Mouse (Mus musculus) heart, embryonic 11.5 days (tissue): Measurements from ENCODE around the gene Smdt1. TPM values are rescaled to one million over a fixed set of nuclear protein-coding genes. Genes with fewer than 3 reads are reported as not detected.

Experiments used
- ATAC-seq: fragments of 200-750 bp; cut with Nextera tagmentation; replicated peaks from 2 replicates; pipeline ENCODE4 v1.8.0; 2017; ENCODE audit warnings: moderate library complexity; ENCODE audit not compliant: insufficient number of reproducible peaks, low FRiP score, low TSS enrichment
- H3K27ac ChIP-seq: fragments of 300-500 bp; sonication (generic); 2 replicates; pipeline ENCODE4 v1.5.1; 2014; ENCODE audit warnings: mild to moderate bottlenecking, low read depth, low read length
- H3K27me3 ChIP-seq: fragments of 300-500 bp; sonication (generic); 2 replicates; pipeline ENCODE4 v1.6.1; 2014; ENCODE audit warnings: mild to moderate bottlenecking, low read length, mixed read lengths; ENCODE audit not compliant: control insufficient read depth, insufficient read depth
- H3K36me3 ChIP-seq: fragments of 300-500 bp; sonication (generic); 2 replicates; pipeline ENCODE4 v1.6.1; 2014; ENCODE audit warnings: mild to moderate bottlenecking, low read length, moderate library complexity, mixed read lengths; ENCODE audit not compliant: control insufficient read depth, insufficient read depth
- H3K4me1 ChIP-seq: fragments of 300-500 bp; sonication (generic); 2 replicates; pipeline ENCODE4 v1.6.1; 2014; ENCODE audit warnings: low read length; ENCODE audit not compliant: control insufficient read depth, insufficient read depth
- H3K4me2 ChIP-seq: fragments of 300-500 bp; sonication (generic); 2 replicates; pipeline ENCODE4 v1.6.1; 2014; ENCODE audit warnings: mild to moderate bottlenecking, moderate library complexity
- H3K4me3 ChIP-seq: fragments of 300-500 bp; sonication (generic); 2 replicates; pipeline ENCODE4 v1.5.1; 2014; ENCODE audit warnings: low read depth, low read length
- H3K9ac ChIP-seq: fragments of 300-500 bp; sonication (generic); 2 replicates; pipeline ENCODE4 v1.6.1; 2014; ENCODE audit warnings: mild to moderate bottlenecking, low read depth, low read length, moderate library complexity
- H3K9me3 ChIP-seq: fragments of 300-500 bp; sonication (generic); replicated peaks from 2 replicates; pipeline ENCODE4 v1.6.1; 2016; ENCODE audit warnings: low read length; ENCODE audit not compliant: control insufficient read depth
- WGBS: fragments of 180-500 bp; shearing (Covaris S2); extraction: QIAGEN DNeasy Blood & Tissue Kit; methylation state at CpG from one replicate; pipeline ENCODE4 v1.1.7; 2014; ENCODE audit not compliant: insufficient replicate concordance; 5-methylcytosine and 5-hydroxymethylcytosine counted together
- polyA plus RNA-seq: library from polyadenylated mRNA; unstranded; fragments of >200 nt; fragmentation: Nextera tagmentation; extraction: Ambion mirVana; gene quantifications from 2 replicates; pipeline ENCODE4 v1.2.1, GENCODE M21; 2014

Smdt1 gene
- polyA plus RNA-seq, 1 experiment from 2014 or later = 320 TPM

- 85% methylated on average over 6 of the region's 6 CpGs for WGBS
- Histone ChIP-seq H3K4me2 (no peak overlapping the region), H3K27ac (no peak overlapping the region), H3K9ac (no peak overlapping the region), H3K4me3 (no peak overlapping the region), H3K4me1 (no peaks in the 10 kb centered on the region), H3K9me3 (no peaks in the 10 kb centered on the region), H3K27me3 (no peaks in the 10 kb centered on the region), H3K36me3 (no peaks in the 10 kb centered on the region)
- ATAC-seq = no peak
Measured at GRCm38 (mm10) chr15:82317839-82318238, 20.9 kb upstream of the Smdt1 start.

DNA sequence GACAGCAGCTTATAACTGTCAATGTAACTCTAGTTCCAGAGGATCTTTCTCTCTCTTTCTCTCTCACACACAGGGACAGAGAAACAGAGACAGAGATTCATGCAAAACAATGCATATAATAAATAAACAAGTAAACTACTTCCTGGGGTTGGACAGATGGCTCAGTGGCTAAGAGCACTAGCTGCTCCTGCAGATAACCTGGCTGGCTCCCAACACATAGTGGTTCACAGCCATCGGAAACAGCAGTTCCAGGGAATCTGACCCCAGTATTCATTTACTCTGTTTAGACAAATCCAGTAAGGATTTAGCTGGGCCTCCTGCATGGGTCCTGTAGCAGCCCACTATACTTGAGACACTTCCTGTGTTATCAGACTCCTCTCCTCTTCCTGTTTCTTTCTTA is 19.1 kb upstream of the Smdt1 start:
- Histone ChIP-seq H3K27me3 (no peaks in the 10 kb centered on the region), H3K4me2 (no peak overlapping the region), H3K4me3 (no peak overlapping the region), H3K9ac (no peak overlapping the region), H3K4me1 (no peaks in the 10 kb centered on the region), H3K9me3 (no peaks in the 10 kb centered on the region), H3K27ac (no peak overlapping the region), H3K36me3 (no peaks in the 10 kb centered on the region)
- no peak for ATAC-seq
- WGBS = 56% methylated on average over 1 of the region's 1 CpGs

DNA sequence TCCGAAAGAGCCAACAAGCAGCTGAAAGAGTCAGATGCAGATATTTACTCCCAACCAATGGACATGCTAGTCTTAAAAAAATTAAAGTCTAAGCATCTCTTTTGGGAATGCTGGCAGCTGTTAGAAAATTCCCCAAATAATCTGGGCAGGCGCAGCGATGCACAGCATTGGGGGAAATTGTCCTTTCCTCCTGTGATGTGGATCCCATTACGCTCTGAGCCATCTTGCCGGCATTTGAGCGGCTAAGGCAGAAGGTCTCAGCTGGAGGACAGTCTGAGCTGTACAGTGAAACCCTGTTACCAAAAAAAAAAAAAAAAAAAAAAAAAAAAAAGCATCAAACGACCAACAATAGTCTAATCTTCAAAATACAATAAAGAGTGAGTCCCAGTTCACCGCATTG is 16.6 kb upstream of the Smdt1 start:
- 82% methylated on average over 8 of the region's 8 CpGs for WGBS
- H3K9ac ChIP-seq = no peak overlapping the region
- no peaks in the 10 kb centered on the region for H3K9me3 ChIP-seq
- no peak for ATAC-seq
- H3K27me3 ChIP-seq = no peaks in the 10 kb centered on the region
- no peak overlapping the region for H3K4me2 ChIP-seq
- no peak overlapping the region for H3K4me3 ChIP-seq
- H3K36me3 ChIP-seq = no peaks in the 10 kb centered on the region
- no peak overlapping the region for H3K27ac ChIP-seq
- no peaks in the 10 kb centered on the region for H3K4me1 ChIP-seq

DNA sequence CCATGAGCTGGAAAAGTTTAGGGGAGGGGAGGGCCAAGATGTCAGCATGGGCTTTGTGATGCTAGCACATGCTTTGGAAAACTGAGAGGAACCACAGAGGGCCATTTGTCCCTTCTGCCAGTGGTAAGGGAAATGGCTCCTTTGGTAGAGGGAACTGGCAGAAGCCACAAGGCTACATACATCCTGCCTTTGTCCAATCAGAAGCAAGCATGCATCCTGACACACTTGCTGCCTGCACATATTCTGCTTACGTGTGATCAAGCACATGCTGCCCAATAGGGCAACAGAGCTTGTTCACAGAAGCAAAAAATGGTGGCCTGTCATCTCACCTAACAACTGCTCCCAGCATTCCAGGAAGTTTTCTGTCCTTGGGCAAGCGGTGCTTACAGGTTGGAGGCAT is 13.4 kb upstream of the Smdt1 start:
- 70% methylated on average over 2 of the region's 2 CpGs for WGBS

GRCm38 (mm10) chr15:82335194-82335593 is 3.6 kb upstream of the Smdt1 start:
- no peaks in the 10 kb centered on the region for H3K9me3 ChIP-seq
- no peak overlapping the region for H3K9ac ChIP-seq
- no peak overlapping the region for H3K4me2 ChIP-seq
- peaks cover 19% of the 10 kb centered on the region for H3K4me1 ChIP-seq
- H3K4me3 ChIP-seq = no peak overlapping the region
- ATAC-seq = no peak
- no peaks in the 10 kb centered on the region for H3K27me3 ChIP-seq
- H3K36me3 ChIP-seq = peaks cover 8% of the 10 kb centered on the region
- H3K27ac ChIP-seq = no peak overlapping the region
- 91% methylated on average over 4 of the region's 4 CpGs for WGBS

More for the DNA sequence above, 13.4 kb upstream of the Smdt1 start:
- Histone ChIP-seq H3K4me2 (no peak overlapping the region), H3K4me3 (no peak overlapping the region), H3K36me3 (peaks cover 3% of the 10 kb centered on the region; the same call in 1 of the 2 replicates), H3K27ac (no peak overlapping the region), H3K9ac (no peak overlapping the region), H3K27me3 (no peaks in the 10 kb centered on the region), H3K9me3 (no peaks in the 10 kb centered on the region), H3K4me1 (no peaks in the 10 kb centered on the region)
- ATAC-seq = no peak

GRCm38 (mm10) chr15:82336629-82337028 is 2.1 kb upstream of the Smdt1 start:
- no peak overlapping the region for H3K27ac ChIP-seq

GRCm38 (mm10) chr15:82337875-82338274 is 884 bp upstream of the Smdt1 start:
- ATAC-seq = no peak
- WGBS = 35% methylated on average over 4 of the region's 4 CpGs
- Histone ChIP-seq H3K36me3 (peaks cover 8% of the 10 kb centered on the region), H3K27ac (no peak overlapping the region), H3K4me1 (peaks cover 34% of the 10 kb centered on the region), H3K9me3 (no peaks in the 10 kb centered on the region), H3K4me3 (peak overlapping the region; percentile 63), H3K27me3 (no peaks in the 10 kb centered on the region), H3K9ac (peak overlapping the region; percentile 74), H3K4me2 (peak overlapping the region; percentile 83)

More at GRCm38 (mm10) chr15:82336629-82337028, 2.1 kb upstream of the Smdt1 start:
- Histone ChIP-seq H3K4me3 (no peak overlapping the region), H3K4me2 (no peak overlapping the region), H3K9ac (no peak overlapping the region), H3K9me3 (no peaks in the 10 kb centered on the region), H3K4me1 (peaks cover 27% of the 10 kb centered on the region), H3K27me3 (no peaks in the 10 kb centered on the region), H3K36me3 (peaks cover 8% of the 10 kb centered on the region)
- WGBS = 86% methylated on average over 12 of the region's 12 CpGs
- ATAC-seq = no peak

GRCm38 (mm10) chr15:82339150-82339549 is 391 bp downstream of the Smdt1 start:
- H3K27ac ChIP-seq = peak overlapping the region; percentile 94
- H3K4me1 ChIP-seq = peaks cover 34% of the 10 kb centered on the region
- WGBS = 57% methylated on average over 10 of the region's 10 CpGs
- peak overlapping the region; percentile 63 for H3K4me3 ChIP-seq
- H3K36me3 ChIP-seq = peaks cover 6% of the 10 kb centered on the region
- ATAC-seq = no peak
- peak overlapping the region; percentile 74; the same call in 1 of the 2 replicates for H3K9ac ChIP-seq
- H3K9me3 ChIP-seq = no peaks in the 10 kb centered on the region
- H3K4me2 ChIP-seq = peak overlapping the region; percentile 83
- H3K27me3 ChIP-seq = no peaks in the 10 kb centered on the region

DNA sequence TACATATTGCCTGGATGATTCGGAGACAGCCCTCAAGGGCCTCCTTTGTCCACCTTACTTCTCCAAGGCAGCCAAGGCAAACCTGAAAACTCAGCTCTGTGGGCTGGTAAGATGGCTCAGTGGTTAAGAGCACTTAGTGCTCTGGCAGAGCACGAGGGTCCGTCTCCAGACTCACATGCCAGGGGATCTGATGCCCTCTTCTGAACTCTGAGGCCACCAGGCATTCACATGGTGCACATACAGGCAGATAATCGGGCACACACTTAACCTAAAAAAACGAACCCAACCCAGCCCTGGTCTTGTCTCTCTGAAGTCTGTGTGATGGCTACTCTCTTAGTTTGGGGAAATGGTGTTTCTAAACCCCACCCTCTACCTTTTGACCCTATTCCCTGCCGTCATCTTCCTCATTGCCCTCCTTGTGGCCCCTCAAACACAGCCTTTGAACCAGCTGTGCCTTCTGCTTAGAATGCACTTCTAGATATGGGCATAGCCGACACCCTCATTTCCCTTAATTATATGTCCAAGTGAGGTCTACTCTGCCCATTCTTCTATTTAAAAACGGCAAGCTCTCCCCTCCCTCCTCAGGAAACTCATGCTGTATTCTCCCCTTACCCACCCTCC is 985 bp downstream of the Smdt1 start:
- Histone ChIP-seq H3K9ac (peak overlapping the region; percentile 48; the same call in 1 of the 2 replicates), H3K9me3 (no peaks in the 10 kb centered on the region), H3K4me2 (peak overlapping the region; percentile 89; the same call in 1 of the 2 replicates), H3K4me3 (no peak overlapping the region), H3K27ac (peak overlapping the region; percentile 94), H3K36me3 (peaks cover 6% of the 10 kb centered on the region; the same call in 1 of the 2 replicates), H3K27me3 (no peaks in the 10 kb centered on the region), H3K4me1 (peaks cover 34% of the 10 kb centered on the region)
- 63% methylated on average over 8 of the region's 8 CpGs for WGBS
- no peak for ATAC-seq
